Mouse (Mus musculus): ENCODE results near the gene Tom1l1. TPM values are rescaled to one million over a fixed set of nuclear protein-coding genes. Genes with fewer than 3 reads are reported as not detected.

Tom1l1 gene
- total and polyA plus RNA-seq, 3 experiments: 7.8 to 57.7 (median 43.6) TPM

DNA sequence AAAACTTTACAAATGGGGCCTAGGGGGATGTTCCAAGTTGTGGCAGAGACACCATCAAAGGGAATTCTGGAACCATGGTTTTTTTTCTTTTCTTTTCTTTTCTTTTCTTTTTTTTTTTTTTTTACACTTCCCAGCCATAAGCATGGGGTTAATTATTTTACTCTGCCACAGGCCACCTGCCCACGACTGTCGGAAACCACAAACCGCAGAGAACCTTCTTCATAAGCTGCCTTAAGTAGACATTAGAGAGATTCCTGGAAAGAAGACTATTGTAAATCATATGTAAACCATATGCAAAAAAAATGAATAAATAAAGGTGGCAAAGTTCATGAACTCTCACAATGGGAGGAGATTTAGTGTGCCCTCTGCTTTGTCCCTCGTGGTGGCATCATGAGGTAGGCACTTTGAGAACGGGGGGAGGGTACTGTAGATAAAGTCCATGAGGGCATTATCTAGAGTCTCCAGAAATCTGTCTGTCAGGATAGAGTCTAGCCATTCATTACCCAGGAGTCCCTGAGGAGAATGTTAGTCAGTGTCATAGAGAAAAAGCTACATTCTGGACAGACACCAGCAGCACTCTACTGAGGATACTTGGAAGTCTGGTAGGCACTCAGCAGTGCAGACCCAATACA lies 12.6 kb downstream of the Tom1l1 start:
- no peak for DNase-seq

DNA sequence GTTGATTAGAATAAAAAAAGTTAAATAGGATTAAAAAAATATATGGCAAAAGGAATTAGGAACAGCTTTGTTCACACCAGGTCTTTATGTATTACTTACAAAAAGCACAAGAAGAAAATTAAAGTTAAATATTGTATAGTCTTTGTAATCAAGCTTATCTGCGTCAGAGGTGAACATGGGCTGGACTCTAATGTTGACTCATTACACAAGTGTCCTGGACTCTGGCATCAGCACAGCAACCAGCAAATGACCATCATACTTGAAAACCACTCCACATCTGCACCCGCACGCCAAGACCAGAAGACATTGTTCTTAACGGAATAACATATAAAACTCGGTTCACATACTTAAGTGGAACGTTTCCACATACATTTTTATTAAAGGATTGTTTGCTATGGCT lies 20.8 kb downstream of the Tom1l1 start:
- no peak for DNase-seq

- DNase-seq: no peak
Measured at GRCm38 (mm10) chr11:90666916-90667315, 21.2 kb downstream of the Tom1l1 start.

DNA sequence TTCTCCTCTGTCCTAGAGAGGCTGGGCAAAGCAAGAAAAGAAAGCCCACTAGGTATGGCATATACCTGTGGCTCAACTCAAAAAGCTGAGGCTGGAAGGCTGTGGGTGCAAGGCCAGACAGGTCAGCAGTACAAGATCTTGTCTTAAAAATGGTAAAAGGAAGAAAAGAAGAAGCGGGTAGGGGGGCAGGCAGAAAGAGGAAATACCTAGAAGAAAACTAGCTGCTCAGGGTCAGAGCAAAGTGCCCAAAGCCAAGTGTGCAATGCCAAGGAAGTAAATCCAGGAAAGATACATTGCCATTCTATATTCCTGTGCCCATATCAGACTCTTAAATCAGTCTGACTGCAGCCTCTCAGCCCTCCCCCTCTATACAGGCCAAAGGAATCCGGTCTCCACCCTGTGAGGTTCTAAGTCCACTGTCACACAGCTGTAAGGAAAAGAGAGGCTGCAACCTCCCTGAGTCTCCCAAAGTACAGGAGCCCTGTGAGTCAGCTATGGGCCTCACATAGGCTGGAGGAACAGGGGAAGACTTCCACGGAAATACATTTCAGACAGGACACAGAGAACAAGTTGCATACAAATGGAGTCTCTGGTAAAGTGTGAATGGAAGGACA lies 21.9 kb downstream of the Tom1l1 start:
- DNase-seq: no peak

DNA sequence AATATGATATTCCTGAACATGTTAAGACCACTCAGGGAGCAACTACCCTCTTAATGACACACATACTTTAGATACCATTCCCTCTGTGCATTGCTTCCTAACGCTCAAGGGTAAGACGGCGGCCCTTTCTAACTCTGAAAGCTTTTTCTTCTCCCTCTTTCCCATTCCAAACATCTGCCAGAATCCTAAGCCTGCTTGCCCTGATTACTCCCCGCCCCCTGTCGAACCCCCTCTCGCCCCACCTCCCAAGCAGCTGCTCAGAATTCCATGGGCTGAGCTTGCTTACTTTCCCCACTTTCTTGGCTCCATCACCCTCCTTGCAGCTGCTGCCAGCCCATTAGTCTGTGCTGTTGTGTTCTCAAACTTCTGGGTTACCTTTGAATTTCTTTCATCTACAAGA lies 23.0 kb downstream of the Tom1l1 start:
- no peak for DNase-seq

DNA sequence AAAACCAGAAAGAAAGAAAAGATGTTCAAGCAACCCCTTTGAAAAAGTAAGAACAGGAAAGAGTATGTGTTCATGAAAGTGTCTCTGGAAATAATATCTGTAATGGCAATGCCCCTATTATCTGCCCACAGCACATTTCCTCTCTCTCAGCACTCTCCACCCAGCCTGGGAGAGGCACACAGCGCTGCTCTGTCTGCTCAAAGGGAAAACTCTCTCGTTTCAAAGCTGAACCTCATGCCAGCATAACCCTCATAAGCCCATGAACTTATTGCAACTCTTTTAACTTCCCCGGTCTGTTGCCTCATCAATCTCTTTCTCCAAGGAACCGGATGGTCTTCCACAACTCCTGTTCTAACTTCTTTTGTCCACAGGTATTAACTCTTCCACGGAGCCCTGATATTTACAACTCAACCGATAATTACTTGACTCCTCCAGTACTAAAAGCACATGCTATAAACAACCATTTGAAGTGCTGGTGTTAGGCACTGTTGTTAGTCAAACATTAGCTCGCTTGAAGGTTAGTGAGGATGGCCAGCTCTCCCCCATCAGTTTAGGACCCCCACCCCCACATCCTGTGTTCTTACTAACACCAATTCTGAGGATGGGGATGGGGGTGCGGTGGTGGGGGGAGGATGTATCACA lies 23.7 kb downstream of the Tom1l1 start:
- DNase-seq: no peak

DNA sequence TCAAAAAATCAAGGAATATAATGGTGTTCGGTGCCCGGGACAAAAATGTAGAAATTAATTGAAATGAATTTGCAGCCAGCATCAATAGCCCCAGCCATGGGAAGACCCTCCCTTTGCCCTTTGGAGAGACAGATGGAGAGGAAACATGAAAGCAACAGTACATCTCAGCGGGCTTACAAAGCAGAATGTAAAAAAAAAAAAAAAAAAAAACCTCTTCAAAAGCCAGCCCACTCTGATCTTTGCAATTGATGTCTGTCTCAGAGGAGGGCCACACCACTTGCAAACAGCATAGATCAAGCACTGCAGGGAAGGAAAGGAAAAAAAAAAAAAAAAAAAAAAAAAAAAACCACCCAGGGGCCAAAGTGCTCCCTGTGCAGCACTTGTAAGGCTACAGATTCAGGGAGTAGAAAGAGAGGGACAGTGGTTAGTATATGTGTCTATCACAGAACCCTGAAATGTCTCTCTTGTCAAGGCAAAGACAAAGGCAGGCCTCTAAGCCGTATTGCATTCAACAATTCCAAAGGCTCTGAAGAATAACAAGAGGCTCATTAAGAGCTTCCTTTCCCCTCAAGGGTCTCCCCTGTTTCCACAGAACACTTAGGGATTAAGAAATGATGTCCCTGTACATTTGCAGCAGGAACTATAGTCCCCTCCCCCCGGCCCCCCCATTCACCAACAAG lies 24.4 kb downstream of the Tom1l1 start:
- no peak for DNase-seq

GRCm38 (mm10) chr11:90663052-90663451 lies 25.1 kb downstream of the Tom1l1 start:
- no peak for DNase-seq

DNA sequence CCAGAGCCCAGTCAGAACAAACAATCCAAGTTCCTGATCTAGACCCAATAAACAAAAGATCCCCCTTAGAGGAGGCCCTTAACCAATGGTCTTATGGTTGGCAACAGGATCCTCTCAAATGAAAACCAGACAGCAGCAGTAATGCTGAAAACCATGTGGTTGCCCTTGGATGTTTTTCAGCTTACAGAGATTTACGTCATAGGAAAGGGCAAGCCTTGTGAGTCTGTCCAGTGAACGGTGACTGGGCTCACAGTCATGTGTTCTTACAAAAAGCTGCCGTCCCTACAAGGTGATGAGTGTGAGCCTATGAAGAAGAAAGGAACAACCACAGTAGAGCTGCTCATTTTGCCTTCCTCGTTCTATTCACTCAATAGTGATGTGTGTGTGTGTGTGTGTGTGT lies 27.5 kb downstream of the Tom1l1 start:
- peak; percentile 63 for DNase-seq

- DNase-seq: no peak
Measured at GRCm38 (mm10) chr11:90657527-90657926, 30.6 kb downstream of the Tom1l1 start.

- DNase-seq: no peak
Measured at GRCm38 (mm10) chr11:90652603-90653002, 35.6 kb downstream of the Tom1l1 start.

GRCm38 (mm10) chr11:90650231-90650885 lies 37.8 kb downstream of the Tom1l1 start:
- no peak for DNase-seq

DNA sequence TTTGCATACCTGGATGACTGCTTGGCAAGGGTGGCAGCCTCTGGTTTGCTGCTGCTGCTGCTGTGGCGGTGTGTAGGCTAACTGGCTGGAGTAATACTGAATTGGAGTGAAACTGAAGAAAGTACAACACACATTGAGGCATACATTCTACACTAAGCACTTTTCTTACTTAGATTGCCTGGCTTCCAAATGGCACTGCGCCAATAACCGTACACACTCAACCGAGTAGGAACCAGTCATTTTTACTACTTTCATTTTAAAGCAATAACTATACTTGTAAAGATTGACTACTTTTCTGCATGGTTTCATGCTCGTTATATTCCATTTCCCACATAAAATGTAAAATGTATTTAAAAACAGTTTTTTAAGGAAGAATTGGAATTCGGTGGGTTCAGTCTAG lies 38.4 kb downstream of the Tom1l1 start:
- DNase-seq: no peak

DNA sequence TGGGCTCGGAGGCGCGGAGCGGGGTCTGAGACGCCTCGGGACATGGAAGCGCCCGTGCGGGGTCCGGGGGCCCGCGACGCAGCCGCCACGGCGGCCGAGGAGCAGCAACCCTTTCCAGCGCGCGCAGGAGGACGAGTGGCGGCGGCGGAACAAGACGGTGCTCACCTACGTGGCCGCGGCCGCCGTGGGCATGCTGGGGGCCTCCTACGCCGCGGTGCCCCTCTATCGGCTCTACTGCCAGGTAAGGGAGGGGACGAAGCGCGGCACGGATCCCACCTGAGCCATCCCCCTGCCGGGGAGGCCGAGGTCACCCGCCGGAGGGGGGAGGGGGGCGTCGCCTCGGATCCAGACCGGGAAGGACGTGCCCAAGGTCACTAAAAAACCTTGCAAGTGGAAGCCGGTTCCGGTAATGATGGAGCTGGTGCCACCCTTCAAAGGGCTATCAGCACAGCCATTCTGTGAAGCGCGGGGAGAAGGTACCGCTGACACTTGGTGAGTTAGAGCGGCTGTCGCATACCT lies 49.8 kb downstream of the Tom1l1 start:
- DNase-seq: peak; percentile 68

- DNase-seq: peak; percentile 95
Measured at GRCm38 (mm10) chr11:90637440-90638311, 50.5 kb downstream of the Tom1l1 start, which contains the start of the genes Stxbp4 and Cox11. Gene Stxbp4 (minus strand): TSS chr11:90638084. Gene Cox11 (plus strand): TSS chr11:90638173.

DNA sequence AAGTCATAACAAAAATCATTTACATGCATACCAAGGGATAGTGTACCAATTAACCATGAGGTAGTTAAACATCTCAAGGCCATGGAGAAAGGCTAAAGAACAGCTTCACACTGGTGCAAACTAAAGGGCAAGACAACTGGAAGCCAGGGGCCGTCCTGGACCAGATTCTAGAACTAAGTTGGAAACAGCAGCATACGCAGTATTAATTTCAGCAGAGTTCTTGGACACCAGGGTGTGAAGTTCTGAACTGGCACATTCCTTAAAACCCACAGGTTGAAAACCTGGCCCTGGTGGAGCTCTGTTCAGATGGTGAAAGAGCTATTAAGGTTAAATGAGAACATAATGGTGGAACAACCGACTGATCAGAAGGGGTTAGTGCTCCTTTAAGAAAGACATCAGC lies 53.5 kb downstream of the Tom1l1 start:
- DNase-seq: no peak

- DNase-seq: no peak
Measured at GRCm38 (mm10) chr11:90632480-90632879, 55.7 kb downstream of the Tom1l1 start.

DNA sequence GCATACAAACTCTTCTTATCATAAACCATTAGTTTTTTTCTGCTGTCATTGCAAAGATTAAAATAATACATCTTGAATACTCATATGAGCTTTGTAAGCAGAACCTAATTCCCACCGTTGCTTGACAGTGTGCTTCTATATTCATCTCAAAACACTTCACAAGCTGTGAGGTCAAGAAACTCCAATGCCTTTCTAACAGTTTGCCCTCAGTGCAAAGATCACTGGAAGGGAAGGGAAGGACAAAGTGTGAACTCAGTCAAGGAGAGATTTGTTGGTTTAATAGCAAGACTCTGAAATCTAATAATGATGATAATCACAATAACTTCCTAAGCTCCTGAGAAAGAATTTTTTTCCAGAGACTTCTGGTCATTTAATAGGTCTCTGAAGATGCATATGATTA lies 60.4 kb downstream of the Tom1l1 start:
- DNase-seq: no peak

DNA sequence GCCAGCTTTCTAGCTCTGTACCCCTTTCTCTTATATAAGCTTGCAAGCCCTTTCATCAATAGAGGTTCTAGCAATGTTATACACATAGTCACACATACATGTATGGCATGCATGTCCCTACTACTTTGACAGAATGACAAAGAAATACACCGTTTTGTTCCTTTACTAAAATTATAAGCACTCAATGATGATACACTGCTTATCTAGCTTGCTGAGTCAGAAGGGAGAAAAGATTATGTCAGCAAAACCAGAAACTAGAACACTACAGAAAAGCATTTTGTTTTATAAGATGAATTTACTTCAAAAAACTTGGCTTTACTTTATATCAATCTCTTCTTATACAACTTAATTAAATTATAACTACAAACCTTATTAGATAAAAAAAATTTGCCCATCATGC lies 63.0 kb downstream of the Tom1l1 start:
- DNase-seq: no peak

- DNase-seq: no peak
Measured at GRCm38 (mm10) chr11:90623477-90623876, 64.7 kb downstream of the Tom1l1 start.

DNA sequence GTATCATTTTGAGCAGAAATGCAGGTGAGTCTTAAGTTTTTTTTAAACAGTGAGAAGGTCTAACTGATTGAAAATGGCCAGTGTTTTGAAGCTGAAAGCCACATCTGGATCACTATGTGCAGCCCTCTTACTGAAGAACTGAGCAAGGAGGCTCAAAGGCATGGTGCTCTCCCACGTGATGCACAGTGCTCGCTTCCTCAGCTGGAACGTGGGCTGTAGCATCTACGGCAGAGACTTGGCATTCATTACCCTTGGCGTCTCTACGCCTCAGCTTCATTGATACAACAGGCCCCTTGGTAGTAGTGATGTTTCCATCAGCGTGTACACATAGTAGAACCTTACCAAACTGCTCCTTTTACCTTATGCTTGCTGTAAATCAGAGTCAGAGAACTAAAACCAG lies 65.7 kb downstream of the Tom1l1 start:
- no peak for DNase-seq

All from adrenal gland, adult 2 months (tissue).